In genomic region chr9:102423919-102424671, GRCm38 (mm10) we compare ENCODE assay signal across 8 mouse cellular contexts.
DNase-seq lines count a peak whose midpoint lies in the region; ATAC-seq and TF ChIP-seq lines count a peak whose summit lies in the region.

No protein-coding gene starts in this region.

- 2% methylated on average over 20 of the region's 20 CpGs for WGBS in forebrain, embryonic 12.5 days
- WGBS in hindbrain, embryonic 15.5 days: 5% methylated on average over 20 of the region's 20 CpGs
- WGBS in liver, postnatal 0 days (ENCODE audit: insufficient replicate concordance): 18% methylated on average over 20 of the region's 20 CpGs
- WGBS in stomach, postnatal 0 days: 9% methylated on average over 20 of the region's 20 CpGs

- peak overlapping the region; percentile 38; the same call in 1 of the 2 replicates for H3K9ac ChIP-seq in forebrain, embryonic 12.5 days
- H3K9ac ChIP-seq in hindbrain, embryonic 15.5 days: no peak overlapping the region
- H3K9ac ChIP-seq in liver, postnatal 0 days (replicated peaks): no peak overlapping the region
- H3K9ac ChIP-seq in stomach, postnatal 0 days (ENCODE audit: low read length): 0 out of 2 replicates have a peak overlapping the region, but pooled peaks have one; percentile 23

- H3K4me1 ChIP-seq in forebrain, embryonic 12.5 days: peaks cover 31% of the 10 kb centered on the region
- H3K4me1 ChIP-seq in hindbrain, embryonic 15.5 days (replicated peaks): peaks cover 31% of the 10 kb centered on the region
- H3K4me1 ChIP-seq in liver, postnatal 0 days (ENCODE audit: insufficient read depth): peaks cover 3% of the 10 kb centered on the region; the same call in 1 of the 2 replicates
- peaks cover 2% of the 10 kb centered on the region; the same call in 1 of the 2 replicates for H3K4me1 ChIP-seq in stomach, postnatal 0 days (replicated peaks; ENCODE audit: control insufficient read depth, insufficient read depth)

- peak overlapping the region; percentile 46 for H3K4me2 ChIP-seq in forebrain, embryonic 12.5 days
- peak overlapping the region; percentile 27 for H3K4me2 ChIP-seq in hindbrain, embryonic 15.5 days
- H3K4me2 ChIP-seq in liver, postnatal 0 days (ENCODE audit: low read depth, low read length): peak overlapping the region; percentile 42
- H3K4me2 ChIP-seq in stomach, postnatal 0 days (replicated peaks; ENCODE audit: low read depth): peak overlapping the region; percentile 44

- intact Hi-C loops in left cerebral cortex, postnatal 36 days (cut with DNase I): no loop called here

- H3K36me3 ChIP-seq in forebrain, embryonic 12.5 days (replicated peaks): no peaks in the 10 kb centered on the region
- H3K36me3 ChIP-seq in hindbrain, embryonic 15.5 days: no peaks in the 10 kb centered on the region
- no peaks in the 10 kb centered on the region for H3K36me3 ChIP-seq in liver, postnatal 0 days (replicated peaks; ENCODE audit: insufficient read depth, low read length)
- no peaks in the 10 kb centered on the region for H3K36me3 ChIP-seq in stomach, postnatal 0 days (ENCODE audit: control insufficient read depth, insufficient read depth, low read length)

- H3K27me3 ChIP-seq in forebrain, embryonic 12.5 days: peaks cover 19% of the 10 kb centered on the region; the same call in 1 of the 2 replicates
- no peaks in the 10 kb centered on the region for H3K27me3 ChIP-seq in hindbrain, embryonic 15.5 days
- no peaks in the 10 kb centered on the region for H3K27me3 ChIP-seq in liver, postnatal 0 days (ENCODE audit: insufficient read depth, low read length)
- no peaks in the 10 kb centered on the region for H3K27me3 ChIP-seq in stomach, postnatal 0 days (ENCODE audit: control insufficient read depth, insufficient read depth, low read length)

- H3K9me3 ChIP-seq in forebrain, embryonic 12.5 days: no peaks in the 10 kb centered on the region
- no peaks in the 10 kb centered on the region for H3K9me3 ChIP-seq in hindbrain, embryonic 15.5 days
- H3K9me3 ChIP-seq in liver, postnatal 0 days (ENCODE audit: low read length): no peaks in the 10 kb centered on the region
- H3K9me3 ChIP-seq in stomach, postnatal 0 days (ENCODE audit: control insufficient read depth, low read length): no peaks in the 10 kb centered on the region

- H3K27ac ChIP-seq in forebrain, embryonic 12.5 days: peak overlapping the region; percentile 86
- peak overlapping the region; percentile 62 for H3K27ac ChIP-seq in hindbrain, embryonic 15.5 days (replicated peaks)
- 0 out of 2 replicates have a peak overlapping the region, but pooled peaks have one; percentile 19 for H3K27ac ChIP-seq in liver, postnatal 0 days (ENCODE audit: low read depth)
- no peak overlapping the region for H3K27ac ChIP-seq in stomach, postnatal 0 days (replicated peaks)

- DNase-seq in ovary, postnatal 36 days (ENCODE audit: low spot score): peak; percentile 18
- DNase-seq in ovary, postnatal 10 days (ENCODE audit: low spot score): no peak
- peak; percentile 39 for DNase-seq in liver, postnatal 0 days
- DNase-seq in stomach, postnatal 0 days (ENCODE audit: low spot score): peak; percentile 27
- no peak for DNase-seq in B cell, adult 2 months
- DNase-seq in left cerebral cortex, postnatal 36 days (ENCODE audit: low spot score in 2 of 2): no peak

- TF ChIP-seq EP300 in liver, postnatal 0 days (IDR thresholded peaks at IDR 0.05; ENCODE audit: low read depth): no peak
- no peak for TF ChIP-seq EP300 in stomach, postnatal 0 days (optimal IDR thresholded peaks at IDR 0.05)

- no peak overlapping the region; the same call in 1 of the 2 replicates for H3K4me3 ChIP-seq in forebrain, embryonic 12.5 days (replicated peaks)
- H3K4me3 ChIP-seq in hindbrain, embryonic 15.5 days: no peak overlapping the region
- no peak overlapping the region for H3K4me3 ChIP-seq in liver, postnatal 0 days (ENCODE audit: low read depth, low read length)
- peak overlapping the region; percentile 12; the same call in 1 of the 2 replicates for H3K4me3 ChIP-seq in stomach, postnatal 0 days (ENCODE audit: low read depth, low read length)

- TF ChIP-seq CTCF in liver, postnatal 0 days (IDR thresholded peaks at IDR 0.05; ENCODE audit: low read depth): no peak
- no peak for TF ChIP-seq CTCF in stomach, postnatal 0 days (IDR thresholded peaks at IDR 0.05; ENCODE audit: low read depth)

- peak; percentile 77 for ATAC-seq in forebrain, embryonic 12.5 days (ENCODE audit: low FRiP score)
- ATAC-seq in hindbrain, embryonic 15.5 days (ENCODE audit: low FRiP score, low read depth): peak; percentile 48; the same call in 1 of the 2 replicates
- ATAC-seq in liver, postnatal 0 days: peak; percentile 83
- ATAC-seq in stomach, postnatal 0 days (ENCODE audit: low FRiP score, low TSS enrichment): no peak

Comparison
In these comparisons a context has a peak if more than half of its experiments do, and no peak if none do; other contexts are left out.
1. DNase-seq: peak in ovary, postnatal 36 days (single experiment), liver, postnatal 0 days (single experiment) and stomach, postnatal 0 days (single experiment); none in ovary, postnatal 10 days (single experiment), B cell, adult 2 months (0 of 2) and left cerebral cortex, postnatal 36 days (0 of 2).
2. H3K9ac ChIP-seq: peak in forebrain, embryonic 12.5 days (single experiment) and stomach, postnatal 0 days (single experiment); none in hindbrain, embryonic 15.5 days (single experiment) and liver, postnatal 0 days (single experiment).
3. Peak in every context shown above with its lines, with median percentiles within 50 percentile points of each other: H3K4me2 ChIP-seq.